Mouse (Mus musculus): Measurements from ENCODE around the gene Stab1. TPM values are rescaled to one million over a fixed set of nuclear protein-coding genes. Genes with fewer than 3 reads are reported as not detected.

The Stab1 gene
- polyA plus RNA-seq, 1 experiment from 2014 or later, result 49.5 TPM

DNA sequence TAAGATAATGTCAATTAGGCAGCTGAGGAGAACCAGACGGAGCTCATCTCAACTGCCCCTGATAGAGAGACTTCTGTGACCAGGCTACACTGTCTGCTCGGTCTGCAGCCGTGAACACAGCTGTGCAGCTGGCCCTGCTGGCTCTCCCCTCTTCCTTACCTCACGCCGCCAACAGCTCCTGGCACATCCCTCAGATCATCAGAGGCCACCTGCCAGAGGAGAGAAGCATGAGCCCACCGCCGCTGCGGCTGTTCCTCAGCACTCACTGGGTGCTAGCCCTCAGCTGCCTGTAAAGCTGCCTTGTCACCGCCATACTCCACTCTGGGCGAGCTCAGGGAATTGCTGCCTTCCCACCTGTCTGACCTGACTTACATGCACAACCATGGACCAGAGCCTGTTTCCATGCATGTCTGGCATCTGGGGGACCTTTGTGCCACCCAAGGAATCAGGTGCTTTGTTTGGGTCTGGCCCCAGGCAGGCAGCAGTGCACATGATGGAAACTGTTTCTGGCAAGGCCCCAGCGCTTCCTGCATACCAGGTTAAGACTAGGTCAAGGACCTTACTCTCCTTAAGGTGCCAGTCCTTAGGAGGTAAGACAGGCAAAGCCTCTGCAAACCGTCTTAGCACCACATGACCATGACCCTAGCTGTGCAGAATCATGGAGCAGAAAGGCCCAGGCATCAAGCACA is 11.4 kb upstream of the Stab1 start:
- Histone ChIP-seq H3K4me1 (peaks cover 38% of the 10 kb centered on the region), H3K4me3 (no peak overlapping the region), H3K27me3 (replicated peaks) (no peaks in the 10 kb centered on the region), H3K27ac (replicated peaks) (0 out of 2 replicates have a peak overlapping the region, but pooled peaks have one; percentile 45), H3K9ac (no peak overlapping the region), H3K4me2 (no peak overlapping the region), H3K36me3 (peaks cover 100% of the 10 kb centered on the region), H3K9me3 (no peaks in the 10 kb centered on the region)
- no peak for ATAC-seq (ENCODE audit: extremely low read depth, insufficient number of reproducible peaks, low FRiP score, low TSS enrichment)
- WGBS, result 74% methylated on average over 12 of the region's 12 CpGs

DNA sequence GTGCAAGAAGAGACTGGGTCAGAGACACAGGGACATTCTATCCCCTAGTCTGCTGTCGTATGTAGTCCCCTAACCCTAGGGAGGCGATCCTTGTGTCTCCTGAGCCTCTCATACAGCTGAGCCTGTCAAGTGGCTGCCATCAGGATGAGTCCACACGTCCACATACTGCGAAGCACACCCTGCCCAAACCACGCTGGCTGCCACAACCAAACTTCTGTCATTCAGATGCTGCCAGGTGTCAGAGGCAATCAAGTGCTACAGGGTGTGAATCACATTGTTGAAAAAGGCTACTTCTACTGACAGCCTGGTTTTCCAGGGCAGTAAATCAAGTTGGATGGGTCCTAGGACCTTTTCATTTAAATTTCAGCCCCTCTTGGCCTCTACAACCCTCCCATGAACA is 9.3 kb upstream of the Stab1 start:
- WGBS, result 78% methylated on average over 5 of the region's 5 CpGs

DNA sequence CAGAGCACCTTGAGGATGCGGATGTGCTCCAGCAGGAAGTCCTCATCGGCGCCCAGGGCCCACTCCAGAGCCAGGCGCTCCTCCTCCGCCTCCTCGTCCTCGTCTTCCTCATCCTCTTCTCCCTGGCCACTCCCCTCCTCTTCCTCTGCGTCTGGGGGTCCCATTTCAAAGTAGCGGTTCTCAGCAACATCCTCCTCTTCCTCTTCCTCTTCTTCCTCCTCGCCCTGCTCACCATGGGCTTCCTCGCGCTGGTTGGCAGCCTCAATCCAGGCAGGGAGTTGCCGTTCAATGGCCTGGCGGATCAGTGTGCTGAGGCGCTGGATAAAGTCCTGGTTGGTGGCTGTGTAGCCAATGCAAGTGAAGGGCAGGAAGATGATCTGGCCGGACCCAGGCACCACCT is 8.8 kb upstream of the Stab1 start:
- peaks cover 100% of the 10 kb centered on the region for H3K36me3 ChIP-seq
- no peaks in the 10 kb centered on the region for H3K9me3 ChIP-seq
- H3K4me1 ChIP-seq, result peaks cover 38% of the 10 kb centered on the region
- no peak overlapping the region for H3K27ac ChIP-seq (replicated peaks)
- 86% methylated on average over 16 of the region's 16 CpGs for WGBS
- no peak overlapping the region for H3K4me2 ChIP-seq
- ATAC-seq (ENCODE audit: extremely low read depth, insufficient number of reproducible peaks, low FRiP score, low TSS enrichment), result no peak
- no peak overlapping the region for H3K9ac ChIP-seq
- H3K4me3 ChIP-seq, result no peak overlapping the region
- no peaks in the 10 kb centered on the region for H3K27me3 ChIP-seq (replicated peaks)

More for the DNA sequence above, 9.3 kb upstream of the Stab1 start:
- H3K9me3 ChIP-seq, result no peaks in the 10 kb centered on the region
- H3K27ac ChIP-seq (replicated peaks), result no peak overlapping the region
- peaks cover 100% of the 10 kb centered on the region for H3K36me3 ChIP-seq
- H3K4me1 ChIP-seq, result peaks cover 40% of the 10 kb centered on the region
- H3K9ac ChIP-seq, result no peak overlapping the region
- H3K27me3 ChIP-seq (replicated peaks), result no peaks in the 10 kb centered on the region
- H3K4me3 ChIP-seq, result no peak overlapping the region
- H3K4me2 ChIP-seq, result no peak overlapping the region
- no peak for ATAC-seq (ENCODE audit: extremely low read depth, insufficient number of reproducible peaks, low FRiP score, low TSS enrichment)

DNA sequence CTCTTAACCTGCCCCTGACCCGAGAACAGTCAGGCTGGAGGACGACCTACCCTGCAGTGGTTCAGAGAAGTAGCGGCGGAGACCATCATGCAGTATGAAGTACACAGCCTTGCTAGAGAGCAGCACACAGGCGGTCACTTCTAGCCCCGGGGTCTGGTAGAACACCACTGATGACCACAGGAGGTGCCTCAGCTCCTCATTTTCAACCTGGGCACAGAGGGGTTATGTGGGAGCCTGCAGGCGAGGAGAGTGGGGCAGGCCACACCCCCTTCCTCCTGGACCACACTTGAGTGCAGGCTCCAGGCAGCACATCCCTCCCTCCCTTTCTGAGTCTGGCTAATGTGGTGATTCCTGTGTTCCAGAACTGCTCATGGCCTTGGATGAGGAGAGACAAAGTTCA is 5.1 kb upstream of the Stab1 start:
- 79% methylated on average over 7 of the region's 7 CpGs for WGBS
- no peak for ATAC-seq (ENCODE audit: extremely low read depth, insufficient number of reproducible peaks, low FRiP score, low TSS enrichment)

DNA sequence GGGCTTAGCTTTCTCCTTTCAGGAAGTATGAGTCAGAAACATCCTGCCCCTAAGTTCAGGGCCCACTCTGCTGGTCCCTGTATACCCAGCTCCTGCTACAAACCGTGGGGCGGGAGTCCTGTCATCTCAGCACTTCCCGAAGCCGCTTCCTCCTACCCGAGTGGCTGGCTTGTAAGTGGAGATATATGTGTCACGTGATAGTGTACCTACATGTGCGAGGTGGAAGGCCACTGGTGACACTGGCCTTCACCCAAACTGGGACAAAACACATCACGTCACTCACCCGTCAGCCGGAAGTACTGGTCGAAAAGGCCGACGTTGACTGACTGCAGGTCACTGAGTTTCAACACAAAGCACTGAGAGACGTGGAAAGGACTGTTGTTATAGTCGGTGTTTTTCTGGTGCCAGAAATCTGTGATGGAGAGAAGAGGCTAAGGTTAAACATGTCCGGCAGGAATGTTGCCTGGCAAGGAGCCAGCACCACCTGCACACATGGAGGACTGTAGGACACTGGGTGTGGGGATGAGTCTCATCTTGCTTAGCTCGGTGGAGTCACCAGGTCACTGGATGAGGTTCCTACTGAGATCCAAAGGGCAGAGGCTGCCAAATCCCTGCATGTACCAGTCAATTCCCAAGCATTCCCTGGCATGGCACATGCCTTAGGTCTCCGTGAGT is 4.5 kb upstream of the Stab1 start:
- H3K27ac ChIP-seq (replicated peaks), result peak overlapping the region; percentile 48

More for the DNA sequence above, 5.1 kb upstream of the Stab1 start:
- Histone ChIP-seq H3K27ac (replicated peaks) (peak overlapping the region; percentile 46), H3K4me3 (no peak overlapping the region), H3K27me3 (replicated peaks) (no peaks in the 10 kb centered on the region), H3K36me3 (peaks cover 91% of the 10 kb centered on the region), H3K9ac (no peak overlapping the region), H3K9me3 (no peaks in the 10 kb centered on the region), H3K4me1 (peaks cover 43% of the 10 kb centered on the region), H3K4me2 (no peak overlapping the region)

GRCm38 (mm10) chr14:31171821-31172220 is 3.4 kb upstream of the Stab1 start:
- WGBS, result 92% methylated on average over 15 of the region's 15 CpGs
- Histone ChIP-seq H3K36me3 (peaks cover 74% of the 10 kb centered on the region), H3K27ac (replicated peaks) (no peak overlapping the region), H3K4me3 (no peak overlapping the region), H3K27me3 (replicated peaks) (no peaks in the 10 kb centered on the region), H3K4me2 (no peak overlapping the region), H3K4me1 (peaks cover 46% of the 10 kb centered on the region), H3K9ac (no peak overlapping the region), H3K9me3 (no peaks in the 10 kb centered on the region)
- ATAC-seq (ENCODE audit: extremely low read depth, insufficient number of reproducible peaks, low FRiP score, low TSS enrichment), result no peak

More for the DNA sequence above, 4.5 kb upstream of the Stab1 start:
- Histone ChIP-seq H3K4me3 (no peak overlapping the region), H3K9me3 (no peaks in the 10 kb centered on the region), H3K36me3 (peaks cover 85% of the 10 kb centered on the region), H3K4me2 (no peak overlapping the region), H3K27me3 (replicated peaks) (no peaks in the 10 kb centered on the region), H3K9ac (0 out of 2 replicates have a peak overlapping the region, but pooled peaks have one; percentile 5), H3K4me1 (peaks cover 44% of the 10 kb centered on the region)
- no peak for ATAC-seq (ENCODE audit: extremely low read depth, insufficient number of reproducible peaks, low FRiP score, low TSS enrichment)
- WGBS, result 63% methylated on average over 18 of the region's 18 CpGs

GRCm38 (mm10) chr14:31171386-31171785 is 2.9 kb upstream of the Stab1 start:
- Histone ChIP-seq H3K27me3 (replicated peaks) (no peaks in the 10 kb centered on the region), H3K27ac (replicated peaks) (peak overlapping the region; percentile 37; the same call in 1 of the 2 replicates), H3K4me3 (no peak overlapping the region), H3K9ac (no peak overlapping the region), H3K4me1 (peaks cover 51% of the 10 kb centered on the region), H3K36me3 (peaks cover 70% of the 10 kb centered on the region), H3K9me3 (no peaks in the 10 kb centered on the region), H3K4me2 (no peak overlapping the region)
- WGBS, result 89% methylated on average over 11 of the region's 11 CpGs
- ATAC-seq (ENCODE audit: extremely low read depth, insufficient number of reproducible peaks, low FRiP score, low TSS enrichment), result no peak

- H3K4me3 ChIP-seq, result no peak overlapping the region
- H3K4me2 ChIP-seq, result no peak overlapping the region
- H3K9me3 ChIP-seq, result no peaks in the 10 kb centered on the region
- no peaks in the 10 kb centered on the region for H3K27me3 ChIP-seq (replicated peaks)
- H3K9ac ChIP-seq, result no peak overlapping the region
- WGBS, result 77% methylated on average over 13 of the region's 13 CpGs
- H3K36me3 ChIP-seq, result peaks cover 66% of the 10 kb centered on the region
- H3K4me1 ChIP-seq, result peaks cover 55% of the 10 kb centered on the region
- no peak for ATAC-seq (ENCODE audit: extremely low read depth, insufficient number of reproducible peaks, low FRiP score, low TSS enrichment)
- H3K27ac ChIP-seq (replicated peaks), result peak overlapping the region; percentile 37
Observed at GRCm38 (mm10) chr14:31170963-31171362, 2.5 kb upstream of the Stab1 start.

DNA sequence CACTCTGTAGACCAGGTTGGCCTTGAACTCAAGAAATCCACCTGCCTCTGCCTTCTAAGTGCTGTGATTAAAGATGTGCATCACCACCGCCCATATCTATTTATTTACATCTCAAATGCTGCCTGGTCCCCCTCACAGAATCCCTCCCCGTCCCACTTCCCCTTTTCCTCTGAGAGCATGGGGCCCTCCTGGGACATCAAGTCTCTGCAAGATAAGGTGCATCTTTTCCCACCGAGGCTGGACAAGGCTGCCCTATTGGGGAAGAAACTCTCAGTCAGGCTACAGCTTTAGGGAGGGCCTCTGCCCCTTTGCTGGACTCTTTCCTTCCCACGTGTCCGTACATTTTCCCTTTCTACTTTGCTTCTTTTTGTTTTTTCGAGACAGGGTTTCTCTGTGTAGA is 1.1 kb upstream of the Stab1 start:
- no peaks in the 10 kb centered on the region for H3K27me3 ChIP-seq (replicated peaks)
- H3K9ac ChIP-seq, result no peak overlapping the region
- no peak overlapping the region for H3K4me3 ChIP-seq
- WGBS, result 52% methylated on average over 6 of the region's 6 CpGs
- H3K36me3 ChIP-seq, result peaks cover 51% of the 10 kb centered on the region
- H3K4me2 ChIP-seq, result no peak overlapping the region
- ATAC-seq (ENCODE audit: extremely low read depth, insufficient number of reproducible peaks, low FRiP score, low TSS enrichment), result no peak
- H3K27ac ChIP-seq (replicated peaks), result peak overlapping the region; percentile 37; the same call in 1 of the 2 replicates
- H3K9me3 ChIP-seq, result no peaks in the 10 kb centered on the region
- peaks cover 67% of the 10 kb centered on the region for H3K4me1 ChIP-seq

- ATAC-seq (ENCODE audit: extremely low read depth, insufficient number of reproducible peaks, low FRiP score, low TSS enrichment), result no peak
- H3K27ac ChIP-seq (replicated peaks), result peak overlapping the region; percentile 77
- peak overlapping the region; percentile 52 for H3K4me3 ChIP-seq
- H3K4me2 ChIP-seq, result peak overlapping the region; percentile 61
- H3K27me3 ChIP-seq (replicated peaks), result no peaks in the 10 kb centered on the region
- H3K9me3 ChIP-seq, result no peaks in the 10 kb centered on the region
- H3K4me1 ChIP-seq, result peaks cover 62% of the 10 kb centered on the region
- peaks cover 27% of the 10 kb centered on the region for H3K36me3 ChIP-seq
- peak overlapping the region; percentile 71 for H3K9ac ChIP-seq
- WGBS, result 47% methylated on average over 9 of the region's 9 CpGs
Observed at GRCm38 (mm10) chr14:31166827-31167226, 1.6 kb downstream of the Stab1 start.

DNA sequence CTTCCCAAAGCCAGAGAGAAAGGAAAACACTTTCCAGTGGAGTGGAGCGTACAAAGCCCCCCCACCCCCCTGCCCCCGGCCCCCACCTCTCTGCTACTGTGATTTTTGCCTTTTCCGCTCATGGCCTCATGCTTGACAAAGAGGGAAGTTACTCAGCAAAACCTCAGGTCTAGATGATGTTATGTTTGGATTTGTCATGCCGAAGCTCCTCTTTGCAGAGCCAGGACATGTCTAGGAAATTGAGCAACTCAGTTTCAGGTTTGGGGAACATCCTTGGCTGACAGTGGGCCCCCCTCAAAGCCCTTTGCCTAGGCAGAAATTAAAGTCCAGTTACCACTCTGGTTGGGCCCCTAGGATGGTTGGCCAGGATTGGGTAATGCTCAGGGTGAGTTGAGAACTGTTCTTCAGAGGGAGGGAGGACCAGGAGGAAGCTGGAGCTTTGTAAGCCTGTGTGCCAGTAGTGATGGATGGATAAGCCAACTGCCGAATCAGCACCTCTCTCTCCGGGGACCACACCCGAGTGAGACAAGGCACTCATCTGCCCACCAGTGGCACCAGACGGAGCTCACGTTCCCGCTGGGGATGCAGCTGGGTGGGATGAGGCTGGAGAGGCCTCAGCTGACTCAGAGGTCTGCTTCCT is 2.3 kb downstream of the Stab1 start:
- 42% methylated on average over 10 of the region's 10 CpGs for WGBS
- Histone ChIP-seq H3K9me3 (no peaks in the 10 kb centered on the region), H3K9ac (peak overlapping the region; percentile 71), H3K27ac (replicated peaks) (peak overlapping the region; percentile 77), H3K36me3 (peaks cover 21% of the 10 kb centered on the region), H3K4me3 (peak overlapping the region; percentile 52), H3K4me1 (peaks cover 57% of the 10 kb centered on the region), H3K4me2 (peak overlapping the region; percentile 61), H3K27me3 (replicated peaks) (0 out of 2 replicates have a peak, but pooled peaks cover 4% of the 10 kb centered on the region)
- ATAC-seq (ENCODE audit: extremely low read depth, insufficient number of reproducible peaks, low FRiP score, low TSS enrichment), result no peak
